Mouse (Mus musculus): Measurements from ENCODE around the gene Arhgef1.

GRCm38 (mm10) chr7:24882416-24883199, 20.1 kb upstream of the Arhgef1 start:
- no peak for TF ChIP-seq CTCF (IDR thresholded peaks at IDR 0.05; ENCODE audit: extremely low read depth, insufficient read depth, low read length)
- TF ChIP-seq POLR2A (IDR thresholded peaks at IDR 0.05; ENCODE audit: extremely low read depth, insufficient read depth, low read length) = no peak
